Mouse (Mus musculus) frontal cortex, adult 2 months (tissue): ENCODE results near the gene Drap1. TPM values are rescaled to one million over a fixed set of nuclear protein-coding genes. Genes with fewer than 3 reads are reported as not detected.

Source experiments
- DNase-seq, 2 experiments: peaks; one replicate each; pipeline ENCODE4 v3.0.0; 2022; ENCODE audit warnings: low spot score in 1 of 2; ENCODE audit errors: extremely low spot score in 1 of 2
- polyA plus RNA-seq: library from polyadenylated mRNA; depleted of rRNA; stranded (reverse); fragments of >200 nt; gene quantifications from 2 replicates; pipeline ENCODE4 v1.2.3, GENCODE M21; 2012; rRNA removed

Drap1 gene
- 305 and 342 TPM in 2 replicates for polyA plus RNA-seq

DNA sequence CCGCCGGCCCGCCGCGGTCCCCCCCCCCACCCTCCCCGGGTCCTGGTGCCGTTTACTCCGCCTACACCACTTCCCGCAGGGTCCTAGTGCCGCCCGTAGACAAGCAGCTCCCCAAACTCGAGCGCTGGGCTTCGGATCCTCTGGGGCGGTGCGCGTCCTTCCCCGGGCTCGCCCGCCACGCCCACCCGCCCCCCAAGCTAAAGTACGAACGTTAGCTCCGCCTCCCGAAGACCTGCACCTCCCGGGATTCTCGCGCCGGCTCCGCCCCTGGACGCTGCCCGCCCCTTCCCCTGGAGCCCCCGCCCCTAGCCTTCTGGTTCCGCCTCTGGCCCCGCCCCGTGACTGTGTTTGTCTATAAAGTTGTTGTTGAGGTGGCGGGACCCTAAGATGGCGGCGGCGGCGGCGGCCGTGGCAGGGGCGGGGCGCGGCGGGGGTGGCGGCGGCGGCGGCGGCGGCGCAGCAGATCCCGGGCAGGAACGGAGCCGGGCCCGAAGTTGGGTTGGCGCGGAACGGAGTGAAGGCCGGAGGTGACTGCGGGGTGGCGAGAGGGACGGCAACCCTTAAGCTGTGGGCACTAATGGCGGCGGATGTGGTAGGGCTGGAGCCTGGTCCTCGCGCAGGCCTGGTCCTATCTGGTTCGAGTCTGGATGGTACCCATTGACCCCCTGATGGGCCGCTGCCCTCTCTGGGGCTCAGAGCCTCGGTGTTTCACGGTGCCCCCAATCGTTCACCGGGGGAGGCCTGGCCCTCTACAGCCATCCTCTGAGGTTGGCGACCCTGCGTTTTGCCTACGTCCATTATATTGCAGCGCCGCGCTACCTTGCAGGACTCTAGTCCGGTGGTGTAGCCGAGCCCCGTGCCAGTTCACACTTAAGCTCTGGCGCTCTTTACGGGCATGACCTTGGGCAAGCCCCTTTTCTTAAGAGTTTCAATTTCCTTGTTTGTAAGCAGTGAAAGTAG lies at the start of gene Drap1, which contains the start of gene AI837181:
Gene Drap1, minus strand, starts transcription at position 198 of the 960 bp plus-strand sequence.
Gene AI837181, plus strand, starts transcription at position 363 of the 960 bp plus-strand sequence.
- peak; percentile 84 to 94 for DNase-seq

DNA sequence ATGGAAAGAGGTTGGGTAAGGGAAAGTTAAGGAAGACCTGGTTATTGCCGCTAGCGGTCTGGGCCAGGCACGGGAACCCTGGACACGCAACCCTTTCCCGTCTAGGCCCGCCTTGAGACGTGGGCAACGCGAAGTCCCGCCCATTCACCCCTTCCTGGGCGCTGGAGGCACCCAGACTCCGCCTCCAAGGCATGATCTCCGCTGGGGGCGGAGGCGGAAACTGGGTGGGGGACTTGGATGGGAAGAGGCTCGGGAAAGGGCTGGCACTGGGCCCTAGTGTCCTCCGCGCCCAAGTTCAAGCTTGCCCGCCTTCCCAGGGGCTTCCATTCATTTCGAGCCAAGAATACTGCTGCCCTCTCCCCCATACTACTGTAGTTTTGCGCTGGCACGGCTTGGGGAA lies 48.9 kb upstream of the Drap1 start, which contains the start of gene Efemp2:
Gene Efemp2, plus strand, starts transcription at position 235 of the 400 bp plus-strand sequence.
- peak in 1 of 2 experiments; percentile 70 for DNase-seq

DNA sequence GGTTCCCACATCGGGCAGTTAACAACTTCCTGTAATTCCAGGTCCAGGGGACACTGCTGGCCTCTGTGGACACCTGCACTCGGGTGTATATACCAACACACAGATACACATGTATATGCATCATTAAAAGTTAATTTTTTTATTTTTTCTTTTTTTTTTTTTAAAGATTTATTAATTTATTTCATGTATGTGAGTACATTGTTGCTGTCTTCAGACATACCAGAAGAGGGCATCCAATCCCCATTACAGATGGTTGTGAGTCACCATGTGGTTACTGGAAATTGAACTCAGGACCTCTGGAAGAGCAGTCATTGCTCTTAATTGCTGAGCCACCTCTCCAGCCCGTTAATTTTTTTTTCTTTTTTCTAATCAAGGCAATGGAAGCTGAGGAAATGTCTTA lies 48.1 kb upstream of the Drap1 start:
- no peak for DNase-seq

GRCm38 (mm10) chr19:5471846-5472245 lies 47.1 kb upstream of the Drap1 start:
- DNase-seq, result no peak

DNA sequence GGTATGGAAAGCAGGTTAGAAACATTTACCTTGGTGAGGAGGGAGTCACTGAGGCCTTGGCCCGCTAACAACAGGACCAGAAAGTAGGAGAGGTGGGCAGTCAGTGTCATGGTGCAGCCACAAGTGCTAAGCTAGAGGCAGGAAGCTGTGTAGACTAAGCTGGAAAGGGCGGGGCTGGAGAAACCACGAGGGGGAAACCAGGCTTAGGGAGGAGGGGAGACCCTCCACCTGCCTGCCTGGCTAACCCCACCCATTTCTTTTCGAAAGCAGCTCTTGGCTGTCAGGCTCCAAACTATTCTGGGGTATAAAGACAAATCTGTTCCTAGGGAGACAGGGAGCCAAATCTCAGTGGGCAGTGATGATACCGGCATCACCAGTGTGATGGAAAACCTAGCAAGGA lies 43.6 kb upstream of the Drap1 start, which contains the start of gene Ctsw:
Gene Ctsw, minus strand, starts transcription at position 134 of the 400 bp plus-strand sequence.
- DNase-seq, result no peak

- no peak for DNase-seq
Observed at GRCm38 (mm10) chr19:5466916-5467500, 42.2 kb upstream of the Drap1 start.

DNA sequence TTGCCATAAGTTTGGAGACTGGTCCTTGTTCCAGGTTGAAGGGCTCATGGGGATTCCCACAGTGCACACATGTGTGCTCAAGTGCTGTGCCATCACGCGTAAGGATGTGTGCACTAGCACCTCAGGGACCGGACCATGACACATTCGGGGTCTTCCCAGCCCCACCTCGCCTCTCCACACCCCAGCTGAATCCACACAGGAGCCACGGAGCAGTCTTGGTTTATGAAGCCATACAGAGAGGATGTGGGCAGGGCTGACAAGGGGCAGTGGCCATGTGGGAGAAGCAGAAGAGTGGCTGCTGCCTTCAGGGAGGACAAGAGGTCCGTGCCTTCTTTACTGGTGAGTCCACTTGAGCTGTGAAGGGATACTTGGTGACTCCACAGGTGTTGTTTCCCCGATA lies 40.3 kb upstream of the Drap1 start:
- no peak for DNase-seq

DNA sequence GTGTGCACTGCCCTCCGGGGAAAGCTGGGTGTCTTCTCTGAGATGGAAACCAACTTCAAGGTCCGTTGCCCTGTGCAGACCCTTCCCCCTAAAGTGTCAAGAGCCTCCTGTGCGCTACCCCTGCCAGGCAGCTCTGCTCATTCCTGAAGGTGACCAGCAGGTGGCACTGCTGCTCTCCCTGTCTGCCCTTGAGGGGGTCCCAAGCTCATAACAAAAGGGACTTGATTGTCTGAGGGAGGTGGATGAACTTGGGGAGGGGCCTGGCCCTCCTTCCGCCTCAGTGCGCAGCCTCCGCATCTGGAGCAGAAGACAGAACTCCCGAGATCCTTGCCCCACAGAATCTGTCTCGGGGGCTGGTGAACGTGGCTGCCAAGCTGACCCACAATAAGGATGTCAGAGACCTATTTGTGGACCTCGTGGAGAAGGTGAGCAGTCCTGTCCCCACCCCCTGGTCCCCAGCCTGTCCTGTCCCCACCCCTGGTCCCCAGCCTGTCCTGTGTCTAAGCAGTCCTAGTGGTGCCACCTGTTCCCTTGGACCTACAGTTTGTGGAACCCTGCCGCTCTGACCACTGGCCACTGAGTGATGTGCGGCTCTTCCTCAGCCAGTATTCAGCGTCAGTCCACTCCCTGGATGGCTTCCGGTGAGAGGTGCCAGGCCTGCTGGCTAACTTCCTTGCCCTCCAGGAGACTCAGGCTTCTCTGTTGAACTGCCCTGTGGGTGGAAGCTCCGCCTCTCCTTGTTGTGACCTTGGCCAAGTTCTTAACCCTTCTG lies 39.2 kb upstream of the Drap1 start:
- DNase-seq, result peak in 1 of 2 experiments; percentile 56

- DNase-seq, result no peak
Observed at GRCm38 (mm10) chr19:5463212-5463611, 38.4 kb upstream of the Drap1 start.

DNA sequence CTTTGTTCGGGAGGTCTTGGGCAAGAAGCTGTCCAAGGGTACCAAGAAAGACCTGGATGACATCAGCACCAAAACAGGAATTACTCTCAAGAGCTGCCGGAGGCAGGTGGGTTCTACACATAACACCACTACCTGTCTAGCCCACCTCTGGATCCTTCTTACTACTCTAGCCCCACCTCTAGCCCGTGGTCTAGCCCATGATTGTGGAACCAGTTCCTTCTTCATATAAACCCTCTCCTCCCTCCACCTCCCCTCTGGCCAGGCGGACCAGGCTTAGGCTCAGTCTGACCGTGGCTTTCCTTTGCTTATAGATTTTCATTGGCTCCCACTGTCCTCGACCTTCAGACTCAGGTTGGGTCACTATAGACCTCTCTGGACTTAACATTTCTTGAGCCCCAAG lies 36.6 kb upstream of the Drap1 start:
- no peak for DNase-seq

- peak; percentile 60 to 91 for DNase-seq
Observed at GRCm38 (mm10) chr19:5460465-5460911, 35.7 kb upstream of the Drap1 start, which contains the start of gene Fibp. Gene Fibp, plus strand, starts transcription at chr19:5460615.

DNA sequence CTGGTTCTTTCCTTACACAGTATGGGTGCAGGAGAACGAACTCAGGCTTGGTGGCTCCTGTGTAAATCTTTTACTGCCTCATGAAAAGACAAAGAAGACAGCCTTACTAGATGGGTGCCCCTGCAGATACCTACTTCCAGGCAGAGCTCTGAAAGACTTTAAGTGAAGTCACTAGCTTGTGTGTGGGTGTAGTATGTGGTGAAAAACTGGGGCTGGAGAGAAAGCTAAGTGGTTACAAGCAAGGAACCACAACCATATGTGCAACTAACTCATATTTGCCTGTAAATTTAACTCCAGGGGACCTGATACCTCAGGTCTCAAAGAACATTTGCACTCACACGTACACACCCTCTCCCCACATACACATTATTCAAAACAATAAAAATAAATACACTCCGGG lies 35.1 kb upstream of the Drap1 start:
- peak in 1 of 2 experiments; percentile 49 for DNase-seq

DNA sequence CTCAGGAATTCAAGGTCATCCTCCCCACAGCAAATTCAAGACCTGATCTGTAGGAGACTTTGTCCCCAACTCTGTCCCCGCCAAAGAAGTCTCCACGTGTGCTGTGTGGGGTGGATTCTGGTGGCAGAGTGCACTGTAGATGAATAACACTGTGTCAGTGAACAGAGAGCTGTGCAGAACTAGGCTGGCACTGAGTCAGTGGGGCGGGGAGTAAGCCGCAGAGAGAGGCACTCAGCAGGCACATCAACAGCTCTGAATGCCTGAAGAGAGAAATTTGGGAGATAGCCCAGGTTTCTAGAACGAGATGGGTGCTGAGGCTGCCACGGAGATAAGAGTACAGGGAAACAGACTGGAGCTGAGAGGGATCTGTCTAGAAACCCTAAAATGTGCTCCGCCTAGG lies 34.2 kb upstream of the Drap1 start:
- DNase-seq, result peak in 1 of 2 experiments; percentile 69

GRCm38 (mm10) chr19:5457746-5458442 lies 33.1 kb upstream of the Drap1 start, which contains the start of gene Ccdc85b:
Gene Ccdc85b, minus strand, starts transcription at chr19:5457894.
- no peak for DNase-seq

GRCm38 (mm10) chr19:5456922-5457745 lies 32.4 kb upstream of the Drap1 start:
- DNase-seq, result peak; percentile 93 to 97

DNA sequence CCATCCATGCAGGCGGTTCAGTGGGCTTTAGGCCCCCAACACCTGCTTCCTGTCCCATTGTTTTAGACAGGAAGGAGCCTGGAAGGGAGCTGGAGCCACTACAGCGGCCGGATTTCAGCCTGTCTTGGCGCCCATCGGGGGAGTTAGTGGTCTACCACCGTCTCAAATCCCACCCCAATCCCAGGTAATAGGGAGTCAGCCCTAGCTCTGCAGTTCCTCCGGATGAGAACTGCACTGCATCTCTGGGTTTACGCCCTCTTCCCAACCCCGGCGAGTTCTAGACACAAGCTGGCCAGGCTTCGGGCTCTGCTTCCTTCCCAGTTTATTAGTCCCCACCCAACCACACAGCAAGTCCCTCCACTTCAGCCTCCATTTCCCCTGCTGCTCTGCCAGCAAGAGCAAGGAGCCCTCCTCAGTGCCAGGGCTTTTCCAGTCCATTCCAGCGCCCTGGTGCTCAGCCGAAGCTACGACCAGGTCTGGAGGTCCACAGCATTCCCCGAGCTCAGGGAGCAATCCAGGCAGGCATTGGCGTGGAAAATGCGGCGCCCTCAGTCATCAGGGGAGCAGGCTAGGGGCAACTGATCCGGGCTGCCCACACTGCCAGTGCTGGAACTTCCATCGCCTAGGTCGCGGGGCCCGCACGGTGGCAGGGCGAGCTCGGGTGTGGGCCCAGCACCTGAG lies 31.6 kb upstream of the Drap1 start:
- no peak for DNase-seq

GRCm38 (mm10) chr19:5455568-5455967 lies 30.8 kb upstream of the Drap1 start:
- DNase-seq, result no peak

- no peak for DNase-seq
Observed at GRCm38 (mm10) chr19:5455037-5455436, 30.3 kb upstream of the Drap1 start.
